Mouse (Mus musculus) cerebellum, adult 2 months (tissue): Measurements from ENCODE around the gene 1700011L22Rik. TPM values are rescaled to one million over a fixed set of nuclear protein-coding genes. Genes with fewer than 3 reads are reported as not detected.

Experiments
- DNase-seq, 2 experiments: peaks; one replicate each; pipeline ENCODE4 v3.0.0; 2021
- H3K27ac ChIP-seq: fragments of 200-500 bp; 2 replicates; pipeline ENCODE4 v1.5.1; 2012; ENCODE audit warnings: low read length, control low read depth, inconsistent platforms; ENCODE audit not compliant: insufficient read depth
- H3K27me3 ChIP-seq: fragments of 200-500 bp; 2 replicates; pipeline ENCODE4 v1.6.1; 2012; ENCODE audit warnings: inconsistent platforms, mild to moderate bottlenecking, low read length, moderate library complexity; ENCODE audit not compliant: control insufficient read depth, insufficient read depth
- H3K4me1 ChIP-seq: fragments of 200-500 bp; 2 replicates; pipeline ENCODE4 v1.6.1; 2011; ENCODE audit warnings: low read length; ENCODE audit not compliant: control insufficient read depth, insufficient read depth
- H3K4me3 ChIP-seq: fragments of 200-500 bp; replicated peaks from 2 replicates; pipeline ENCODE3; 2011; ENCODE audit warnings: mild to moderate bottlenecking, low read depth, low read length, control low read depth; ENCODE audit not compliant: insufficient read depth
- CTCF ChIP-seq: fragments of 200-500 bp; IDR thresholded peaks from 2 replicates; pipeline ENCODE4 v1.5.1; 2011; ENCODE audit warnings: low read depth, mild to moderate bottlenecking, control low read depth, low read length, moderate library complexity, borderline replicate concordance; ENCODE audit not compliant: insufficient read depth
- POLR2A ChIP-seq: fragments of 200-500 bp; IDR thresholded peaks from 2 replicates; pipeline ENCODE4 v1.6.1; 2011; ENCODE audit warnings: low read length, control low read depth, borderline replicate concordance; ENCODE audit not compliant: insufficient read depth
- WGBS: fragments of 180-500 bp; shearing (Covaris S2); methylation state at CpG from one replicate; pipeline ENCODE4 v1.1.7; 2018; 5-methylcytosine and 5-hydroxymethylcytosine counted together
- polyA plus RNA-seq: library from polyadenylated mRNA; depleted of rRNA; stranded (reverse); fragments of >200 nt; gene quantifications from 2 replicates; pipeline ENCODE4 v1.2.3, GENCODE M21; 2012

Gene 1700011L22Rik
- polyA plus RNA-seq, 1 experiment: not detected

DNA sequence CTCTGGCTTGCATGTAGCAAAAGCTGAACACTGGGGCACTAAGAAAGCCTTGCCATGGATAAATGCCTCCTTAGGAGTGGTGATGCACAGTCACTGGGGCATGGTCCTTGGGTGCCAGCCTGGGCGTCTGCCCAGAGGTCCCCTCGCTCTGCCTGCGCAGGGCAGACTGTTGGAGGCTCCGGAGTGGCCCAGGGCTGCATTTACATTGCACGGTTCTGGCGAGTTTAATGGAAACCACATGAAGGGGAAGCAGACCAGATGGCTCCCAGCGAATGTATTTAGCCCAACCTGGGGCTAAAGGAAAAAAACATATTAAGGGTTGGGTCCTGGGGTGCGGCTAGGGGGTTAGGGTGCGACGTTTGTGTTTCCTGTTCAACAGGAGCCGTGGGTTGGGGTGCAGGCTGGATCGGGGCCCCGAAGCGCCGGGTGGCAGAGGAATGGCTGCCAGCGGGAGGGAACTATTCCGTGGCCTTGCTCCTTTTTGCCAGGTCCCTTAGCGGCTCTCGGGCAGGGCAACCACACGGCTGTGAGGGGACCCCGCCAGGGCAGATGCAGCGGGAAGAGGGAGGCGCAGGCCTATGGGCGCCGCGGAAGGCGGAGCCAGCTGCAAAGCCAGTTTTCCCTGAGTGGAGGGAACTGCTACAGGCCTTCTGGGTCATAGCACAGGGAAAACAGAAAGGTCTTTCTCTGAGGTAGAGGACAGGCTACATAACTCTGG lies 38.6 kb downstream of the 1700011L22Rik start:
- TF ChIP-seq POLR2A: no peak
- no peak for TF ChIP-seq CTCF
- Histone ChIP-seq H3K27me3 (no peaks in the 10 kb centered on the region), H3K4me3 (peak overlapping the region; percentile 13), H3K4me1 (peaks cover 32% of the 10 kb centered on the region), H3K27ac (peak overlapping the region; percentile 83)
- 3% methylated on average over 27 of the region's 27 CpGs for WGBS
- peak; percentile 76 to 77 for DNase-seq

GRCm38 (mm10) chr8:79208691-79209640 lies 39.4 kb downstream of the 1700011L22Rik start:
- WGBS: 19% methylated on average over 15 of the region's 15 CpGs
- peak overlapping the region; percentile 83 for H3K27ac ChIP-seq
- H3K27me3 ChIP-seq: no peaks in the 10 kb centered on the region
- H3K4me1 ChIP-seq: peaks cover 32% of the 10 kb centered on the region
- H3K4me3 ChIP-seq: no peak overlapping the region
- TF ChIP-seq CTCF (no peak), POLR2A (no peak)
- peak; percentile 71 to 89 for DNase-seq

DNA sequence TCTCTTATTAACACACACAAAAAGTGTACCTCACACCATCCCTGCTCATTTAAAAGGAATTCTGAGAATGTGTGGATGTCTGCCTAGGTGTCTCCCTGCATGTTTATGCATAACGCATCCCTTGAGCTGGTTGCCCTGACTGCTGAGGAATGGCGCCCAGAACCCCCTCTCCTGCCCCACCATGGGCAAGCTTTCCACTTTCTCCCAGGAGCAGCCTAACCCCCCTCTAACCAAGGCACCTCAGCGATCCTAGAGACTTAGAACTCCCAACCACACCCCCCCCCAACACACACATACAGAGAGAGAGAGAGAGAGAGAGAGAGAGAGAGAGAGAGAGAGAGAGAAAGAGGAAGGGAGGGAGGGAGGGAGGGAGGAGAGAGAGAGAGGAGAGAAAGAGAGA lies 40.2 kb downstream of the 1700011L22Rik start:
- no peak overlapping the region for H3K4me3 ChIP-seq
- H3K4me1 ChIP-seq: peaks cover 32% of the 10 kb centered on the region
- H3K27ac ChIP-seq: peak overlapping the region; percentile 47; the same call in 1 of the 2 replicates
- WGBS: 45% methylated on average over 3 of the region's 3 CpGs
- DNase-seq: no peak
- no peak for TF ChIP-seq POLR2A
- no peak for TF ChIP-seq CTCF
- H3K27me3 ChIP-seq: no peaks in the 10 kb centered on the region

DNA sequence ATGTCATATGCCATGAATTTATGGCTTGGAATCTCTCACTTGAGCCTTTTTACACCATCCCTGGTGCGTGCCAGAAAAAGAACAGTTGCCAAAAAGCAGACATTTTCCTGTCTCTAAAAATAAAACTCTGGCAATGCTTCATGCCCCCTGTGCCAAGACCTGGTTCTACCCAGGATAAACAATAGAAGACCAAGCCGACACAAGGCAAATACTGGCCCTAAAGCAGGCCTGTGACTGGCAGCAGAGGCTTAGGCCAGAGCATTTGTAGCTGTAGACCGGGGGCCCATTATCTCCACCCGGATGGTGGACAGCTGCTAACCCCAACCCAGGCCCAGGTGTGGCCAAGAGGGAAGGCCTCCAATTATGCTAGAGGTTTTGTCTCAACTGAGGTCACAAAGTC lies 41.5 kb downstream of the 1700011L22Rik start:
- no peak overlapping the region for H3K4me3 ChIP-seq
- DNase-seq: peak; percentile 84 to 97
- H3K27me3 ChIP-seq: no peaks in the 10 kb centered on the region
- H3K27ac ChIP-seq: peak overlapping the region; percentile 96
- no peak for TF ChIP-seq CTCF
- no peak for TF ChIP-seq POLR2A
- peaks cover 32% of the 10 kb centered on the region for H3K4me1 ChIP-seq
- 10% methylated on average over 4 of the region's 4 CpGs for WGBS

DNA sequence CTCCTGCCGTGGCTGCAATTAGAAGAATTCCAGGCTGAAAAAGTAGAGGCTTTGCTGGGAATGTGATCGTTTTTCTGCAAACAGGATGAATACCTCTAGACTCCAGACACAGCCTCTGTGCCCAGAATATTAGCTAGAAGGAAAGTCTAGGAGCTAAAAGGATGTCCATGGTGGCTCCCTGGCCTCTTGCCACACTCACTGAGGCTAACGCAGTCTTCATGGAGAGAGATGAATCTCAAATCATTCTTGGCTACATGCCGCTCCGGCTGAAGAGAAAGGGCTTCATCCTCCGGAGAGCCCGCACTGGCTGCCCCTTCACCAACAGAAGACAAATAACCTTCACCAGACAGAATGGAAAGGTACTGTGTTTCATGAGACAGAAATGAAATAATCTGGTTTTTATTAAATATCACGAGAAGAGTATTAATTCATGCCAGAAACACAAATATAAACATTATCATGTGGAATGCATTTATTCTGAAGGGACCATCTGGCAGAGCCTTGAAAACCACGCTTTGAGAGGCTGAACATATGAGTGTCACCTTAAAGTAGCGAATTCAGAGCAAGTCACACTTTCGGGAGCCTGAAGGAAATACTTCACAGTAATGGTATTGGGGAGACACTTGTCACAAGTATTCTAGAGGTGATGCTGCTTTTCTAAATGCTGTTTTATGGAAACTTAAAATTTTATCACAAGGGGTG lies 46.8 kb downstream of the 1700011L22Rik start:
- Histone ChIP-seq H3K27me3 (no peaks in the 10 kb centered on the region), H3K4me3 (no peak overlapping the region), H3K27ac (no peak overlapping the region), H3K4me1 (peaks cover 6% of the 10 kb centered on the region)
- DNase-seq: peak; percentile 38 to 44
- 29% methylated on average over 11 of the region's 11 CpGs for WGBS
- TF ChIP-seq POLR2A (no peak), CTCF (no peak)

DNA sequence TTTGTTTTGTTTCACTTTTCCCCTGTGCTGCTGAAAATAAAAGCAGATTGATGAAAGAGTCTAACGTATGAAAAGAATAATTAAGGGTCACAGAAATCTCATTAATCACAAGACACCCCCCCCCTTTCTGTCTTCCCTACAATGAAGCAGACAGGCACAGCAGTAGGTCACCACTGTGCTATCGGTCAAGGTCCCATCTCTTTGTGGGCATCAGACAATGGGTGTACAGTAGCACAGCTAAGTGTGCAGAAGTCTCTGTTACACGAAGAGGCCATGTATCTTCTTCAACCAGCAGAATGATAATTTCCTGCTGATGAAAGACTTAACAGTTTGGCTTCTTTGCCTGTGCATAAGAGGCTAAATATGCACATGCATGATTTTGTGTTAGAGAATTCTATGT lies 49.7 kb downstream of the 1700011L22Rik start:
- TF ChIP-seq CTCF: no peak
- no peak for TF ChIP-seq POLR2A
- Histone ChIP-seq H3K27me3 (no peaks in the 10 kb centered on the region), H3K27ac (no peak overlapping the region), H3K4me1 (peaks cover 6% of the 10 kb centered on the region), H3K4me3 (no peak overlapping the region)
- 47% methylated on average over 3 of the region's 3 CpGs for WGBS
- no peak for DNase-seq

DNA sequence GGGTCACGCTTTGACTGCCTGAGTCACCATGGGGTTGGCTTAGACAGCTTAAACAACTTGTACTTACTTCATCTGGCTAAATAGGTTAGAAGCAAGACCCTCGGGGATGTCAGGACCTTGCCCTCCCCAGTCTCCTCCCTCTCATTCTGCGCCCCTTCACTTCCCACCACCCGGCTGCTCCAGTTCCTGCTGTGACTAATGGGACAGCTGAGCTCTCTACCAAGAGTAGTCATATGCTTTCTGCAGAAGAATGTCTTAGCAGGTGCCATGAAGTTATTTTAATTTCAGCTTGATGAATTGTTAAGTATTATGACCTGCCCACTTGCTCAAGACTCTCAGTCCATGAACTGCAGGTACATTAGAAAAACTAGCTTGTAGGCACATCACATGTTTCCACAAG lies 51.9 kb downstream of the 1700011L22Rik start:
- WGBS: 73% methylated on average over 4 of the region's 4 CpGs
- TF ChIP-seq CTCF (no peak), POLR2A (no peak)
- Histone ChIP-seq H3K4me1 (peaks cover 5% of the 10 kb centered on the region), H3K27me3 (no peaks in the 10 kb centered on the region), H3K4me3 (no peak overlapping the region), H3K27ac (no peak overlapping the region)
- no peak for DNase-seq
